Mouse (Mus musculus) heart, postnatal 0 days (tissue): ENCODE measurements around the gene Slc5a6. TPM values are rescaled to one million over a fixed set of nuclear protein-coding genes. Genes with fewer than 3 reads are reported as not detected.
A peak's percentile ranks its signal among the peaks of the same experiment; 100 is the strongest.
"Not testable (repeated sequence)": the region's sequence is repeated elsewhere in the genome, so short reads cannot be mapped to it uniquely, and the experiment has no call there.

ENCODE experiments used
- ATAC-seq: fragments of 200-750 bp; cut with Nextera tagmentation; 2 replicates; pipeline ENCODE4 v1.8.0; 2017; ENCODE audit warnings: low read depth, moderate number of reproducible peaks, moderate library complexity; ENCODE audit not compliant: insufficient read depth
- DNase-seq: peaks from one replicate; pipeline ENCODE4 v3.0.0-alpha.2; 2016; ENCODE audit warnings: low spot score
- H3K27ac ChIP-seq: fragments of 300-500 bp; sonication (generic); 2 replicates; pipeline ENCODE4 v1.5.1; 2014; ENCODE audit warnings: low read depth, mild to moderate bottlenecking
- H3K27me3 ChIP-seq: fragments of 300-500 bp; sonication (generic); 2 replicates; pipeline ENCODE4 v1.6.1; 2014; ENCODE audit warnings: low read length, mixed read lengths; ENCODE audit not compliant: control insufficient read depth, insufficient read depth
- H3K36me3 ChIP-seq: fragments of 300-500 bp; sonication (generic); replicated peaks from 2 replicates; pipeline ENCODE4 v1.6.1; 2014; ENCODE audit warnings: low read length, mixed read lengths; ENCODE audit not compliant: control insufficient read depth, insufficient read depth
- H3K4me1 ChIP-seq: fragments of 300-500 bp; sonication (generic); 2 replicates; pipeline ENCODE4 v1.6.1; 2014; ENCODE audit warnings: antibody characterized with exemption; ENCODE audit not compliant: control insufficient read depth, insufficient read depth
- H3K4me2 ChIP-seq: fragments of 300-500 bp; sonication (generic); 2 replicates; pipeline ENCODE4 v1.6.1; 2014; ENCODE audit warnings: low read depth, mild to moderate bottlenecking, low read length, moderate library complexity
- H3K4me3 ChIP-seq: fragments of 300-500 bp; sonication (generic); 2 replicates; pipeline ENCODE4 v1.5.1; 2014; ENCODE audit warnings: low read depth, low read length
- H3K9ac ChIP-seq: fragments of 300-500 bp; sonication (generic); replicated peaks from 2 replicates; pipeline ENCODE4 v1.6.1; 2014; ENCODE audit warnings: low read depth, low read length, mixed read lengths
- H3K9me3 ChIP-seq: fragments of 300-500 bp; sonication (generic); replicated peaks from 2 replicates; pipeline ENCODE4 v1.6.1; 2016; ENCODE audit warnings: low read length; ENCODE audit not compliant: control insufficient read depth
- CTCF ChIP-seq: IDR thresholded peaks from 2 replicates; pipeline ENCODE4 v1.5.1; 2016; ENCODE audit warnings: antibody characterized with exemption, control low read depth, low read depth
- EP300 ChIP-seq: IDR thresholded peaks from 2 replicates; pipeline ENCODE4 v1.6.1; 2016; ENCODE audit warnings: antibody characterized with exemption, low read depth
- WGBS: fragments of 180-500 bp; shearing (Covaris S2); extraction: QIAGEN DNeasy Blood & Tissue Kit; methylation state at CpG from one replicate; pipeline ENCODE4 v1.1.7; 2014; 5-methylcytosine and 5-hydroxymethylcytosine counted together
- polyA plus RNA-seq: library from polyadenylated mRNA; unstranded; fragments of >200 nt; fragmentation: Nextera tagmentation; extraction: Ambion mirVana; gene quantifications from 2 replicates; pipeline ENCODE4 v1.2.1, GENCODE M21; 2015
- total RNA-seq: library from RNA; depleted of rRNA; stranded (reverse); fragments of >200 nt; gene quantifications from 2 replicates; pipeline ENCODE4 v1.2.3, GENCODE M21; 2014; ENCODE audit warnings: low replicate concordance

Gene Slc5a6
- total and polyA plus RNA-seq, 2 experiments from 2014 or later, result 5.2 to 7.7 TPM

- under 1% methylated on average over 71 of the region's 73 CpGs for WGBS
Measured at GRCm38 (mm10) chr5:31047848-31048762, 619 bp downstream of the Slc5a6 start, which contains the start of gene Atraid. Gene Atraid (plus strand): TSS chr5:31048312.

GRCm38 (mm10) chr5:31047074-31047473, 1.6 kb downstream of the Slc5a6 start:
- peak overlapping the region; percentile 83; the same call in 1 of the 2 replicates for H3K4me3 ChIP-seq
- H3K9ac ChIP-seq, result no peak overlapping the region; the same call in 1 of the 2 replicates
- no peak overlapping the region for H3K27ac ChIP-seq

More at GRCm38 (mm10) chr5:31047848-31048762, 619 bp downstream of the Slc5a6 start, which contains the start of gene Atraid:
- ATAC-seq, result peak; percentile 94
- peaks cover 4% of the 10 kb centered on the region; the same call in 1 of the 2 replicates for H3K4me1 ChIP-seq
- DNase-seq, result peak; percentile 97
- no peaks in the 10 kb centered on the region for H3K9me3 ChIP-seq
- H3K36me3 ChIP-seq, result 0 out of 2 replicates have a peak, but pooled peaks cover 20% of the 10 kb centered on the region
- peak within 1 kb of the TSS; percentile 83 for H3K4me3 ChIP-seq
- TF ChIP-seq EP300, result peak; percentile 79; the same call in 1 of the 2 replicates
- TF ChIP-seq CTCF, result peak; percentile 20
- H3K9ac ChIP-seq, result peak within 1 kb of the TSS; percentile 86
- peak within 1 kb of the TSS; percentile 98 for H3K27ac ChIP-seq
- peak within 1 kb of the TSS; percentile 94 for H3K4me2 ChIP-seq
- H3K27me3 ChIP-seq, result no peaks in the 10 kb centered on the region

GRCm38 (mm10) chr5:31046416-31046815, 2.3 kb downstream of the Slc5a6 start:
- Histone ChIP-seq H3K4me3 (no peak overlapping the region), H3K27me3 (no peaks in the 10 kb centered on the region), H3K9ac (no peak overlapping the region), H3K4me1 (peaks cover 4% of the 10 kb centered on the region; the same call in 1 of the 2 replicates), H3K36me3 (0 out of 2 replicates have a peak, but pooled peaks cover 22% of the 10 kb centered on the region), H3K4me2 (no peak overlapping the region), H3K27ac (no peak overlapping the region), H3K9me3 (no peaks in the 10 kb centered on the region)
- ATAC-seq (no peak), DNase-seq (no peak)
- TF ChIP-seq EP300 (no peak), CTCF (no peak)
- WGBS, result 93% methylated on average over 6 of the region's 6 CpGs

More at GRCm38 (mm10) chr5:31047074-31047473, 1.6 kb downstream of the Slc5a6 start:
- H3K4me1 ChIP-seq, result peaks cover 4% of the 10 kb centered on the region; the same call in 1 of the 2 replicates
- 0 out of 2 replicates have a peak, but pooled peaks cover 19% of the 10 kb centered on the region for H3K36me3 ChIP-seq
- DNase-seq (no peak), ATAC-seq (no peak)
- H3K9me3 ChIP-seq, result no peaks in the 10 kb centered on the region
- H3K27me3 ChIP-seq, result no peaks in the 10 kb centered on the region
- TF ChIP-seq CTCF (no peak), EP300 (no peak)
- WGBS, result 76% methylated on average over 5 of the region's 5 CpGs
- H3K4me2 ChIP-seq, result peak overlapping the region; percentile 94

GRCm38 (mm10) chr5:31038171-31038845, 10.4 kb downstream of the Slc5a6 start:
- no peak overlapping the region for H3K27ac ChIP-seq
- H3K4me2 ChIP-seq, result no peak overlapping the region
- 86% methylated on average over 7 of the region's 7 CpGs for whole genome bisulfite sequencing
- H3K9me3 ChIP-seq, result no peaks in the 10 kb centered on the region
- no peak for DNase-seq
- no peak overlapping the region for H3K9ac ChIP-seq
- TF ChIP-seq EP300 (no peak), CTCF (no peak)
- no peak for ATAC-seq
- H3K36me3 ChIP-seq, result peaks cover 42% of the 10 kb centered on the region
- no peaks in the 10 kb centered on the region for H3K27me3 ChIP-seq
- H3K4me3 ChIP-seq, result no peak overlapping the region
- H3K4me1 ChIP-seq, result no peaks in the 10 kb centered on the region

GRCm38 (mm10) chr5:31036556-31036955, 12.2 kb downstream of the Slc5a6 start:
- H3K4me2 ChIP-seq, DNase-seq, H3K4me1 ChIP-seq, H3K4me3 ChIP-seq, ATAC-seq, H3K27ac ChIP-seq, H3K9me3 ChIP-seq, H3K27me3 ChIP-seq, H3K9ac ChIP-seq: not testable (repeated sequence)
- 85% methylated on average over 11 of the region's 11 CpGs for WGBS
- H3K36me3 ChIP-seq, result peaks cover 28% of the 10 kb centered on the region
